Mouse (Mus musculus) midbrain, embryonic 16.5 days (tissue): Measurements from ENCODE around the gene Prrt1. TPM values are rescaled to one million over a fixed set of nuclear protein-coding genes. Genes with fewer than 3 reads are reported as not detected.
A peak's percentile ranks its signal among the peaks of the same experiment; 100 is the strongest.

Source experiments
- ATAC-seq: fragments of 200-750 bp; cut with Nextera tagmentation; 2 replicates; pipeline ENCODE4 v1.8.0; 2017; ENCODE audit warnings: moderate TSS enrichment
- H3K27ac ChIP-seq: fragments of 300-500 bp; sonication (generic); 2 replicates; pipeline ENCODE4 v1.5.1; 2014; ENCODE audit warnings: mild to moderate bottlenecking, low read length, mixed read lengths
- H3K27me3 ChIP-seq: fragments of 300-500 bp; sonication (generic); 2 replicates; pipeline ENCODE4 v1.6.1; 2014; ENCODE audit warnings: low read depth, low read length, mixed read lengths; ENCODE audit not compliant: control insufficient read depth, insufficient read depth
- H3K36me3 ChIP-seq: fragments of 300-500 bp; sonication (generic); 2 replicates; pipeline ENCODE4 v1.6.1; 2014; ENCODE audit warnings: mild to moderate bottlenecking, low read length, moderate library complexity, mixed read lengths; ENCODE audit not compliant: control insufficient read depth, insufficient read depth
- H3K4me1 ChIP-seq: fragments of 300-500 bp; sonication (generic); 2 replicates; pipeline ENCODE4 v1.6.1; 2014; ENCODE audit warnings: mild to moderate bottlenecking, low read length, mixed read lengths; ENCODE audit not compliant: control insufficient read depth, insufficient read depth
- H3K4me2 ChIP-seq: fragments of 300-500 bp; sonication (generic); 2 replicates; pipeline ENCODE4 v1.6.1; 2014; ENCODE audit warnings: mild to moderate bottlenecking, low read length, mixed read lengths
- H3K4me3 ChIP-seq: fragments of 300-500 bp; sonication (generic); 2 replicates; pipeline ENCODE4 v1.5.1; 2014; ENCODE audit warnings: low read depth, mild to moderate bottlenecking, low read length, moderate library complexity, mixed read lengths
- H3K9ac ChIP-seq: fragments of 300-500 bp; sonication (generic); 2 replicates; pipeline ENCODE4 v1.6.1; 2014; ENCODE audit warnings: low read depth, low read length, mixed read lengths
- H3K9me3 ChIP-seq: fragments of 300-500 bp; sonication (generic); replicated peaks from 2 replicates; pipeline ENCODE4 v1.6.1; 2014; ENCODE audit warnings: mild to moderate bottlenecking, low read length, mixed read lengths; ENCODE audit not compliant: control insufficient read depth, poor library complexity, severe bottlenecking
- WGBS: fragments of 180-500 bp; shearing (Covaris S2); extraction: QIAGEN DNeasy Blood & Tissue Kit; methylation state at CpG from one replicate; pipeline ENCODE4 v1.1.7; 2014; 5-methylcytosine and 5-hydroxymethylcytosine counted together
- polyA plus RNA-seq: library from polyadenylated mRNA; unstranded; fragments of >200 nt; fragmentation: Nextera tagmentation; extraction: Ambion mirVana; gene quantifications from 2 replicates; pipeline ENCODE4 v1.2.1, GENCODE M21; 2015

Gene Prrt1
- polyA plus RNA-seq, 1 experiment from 2014 or later = 11.5 TPM

DNA sequence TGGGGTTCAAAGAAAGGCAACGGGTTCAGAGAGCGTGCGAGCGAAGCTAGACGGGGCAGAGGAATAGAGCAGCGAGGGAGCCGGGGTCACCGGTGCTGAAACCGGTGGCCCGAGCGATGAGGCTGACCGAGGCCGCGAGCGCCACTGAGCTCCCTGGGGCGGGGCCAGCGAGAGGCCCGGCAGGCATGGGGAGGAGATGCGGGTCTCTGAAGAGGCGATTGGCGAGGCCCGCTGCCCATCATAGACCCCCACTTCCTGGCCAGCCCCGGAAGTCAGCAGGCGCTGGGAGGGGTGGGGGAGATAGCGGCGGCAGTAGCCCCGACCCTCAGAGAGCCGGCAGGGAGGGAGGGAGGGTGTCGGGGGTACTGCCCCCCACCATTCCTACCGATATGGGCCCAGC, 23.7 kb upstream of the Prrt1 start:
- ATAC-seq = peak; percentile 41
- peak overlapping the region; percentile 79 for H3K27ac ChIP-seq
- under 1% methylated on average over 30 of the region's 30 CpGs for WGBS
- no peaks in the 10 kb centered on the region for H3K27me3 ChIP-seq
- H3K4me2 ChIP-seq = peak overlapping the region; percentile 94
- peak overlapping the region; percentile 88 for H3K4me3 ChIP-seq
- peak overlapping the region; percentile 98 for H3K9ac ChIP-seq
- peaks cover 41% of the 10 kb centered on the region for H3K4me1 ChIP-seq
- H3K36me3 ChIP-seq = peaks cover 7% of the 10 kb centered on the region
- no peaks in the 10 kb centered on the region for H3K9me3 ChIP-seq

DNA sequence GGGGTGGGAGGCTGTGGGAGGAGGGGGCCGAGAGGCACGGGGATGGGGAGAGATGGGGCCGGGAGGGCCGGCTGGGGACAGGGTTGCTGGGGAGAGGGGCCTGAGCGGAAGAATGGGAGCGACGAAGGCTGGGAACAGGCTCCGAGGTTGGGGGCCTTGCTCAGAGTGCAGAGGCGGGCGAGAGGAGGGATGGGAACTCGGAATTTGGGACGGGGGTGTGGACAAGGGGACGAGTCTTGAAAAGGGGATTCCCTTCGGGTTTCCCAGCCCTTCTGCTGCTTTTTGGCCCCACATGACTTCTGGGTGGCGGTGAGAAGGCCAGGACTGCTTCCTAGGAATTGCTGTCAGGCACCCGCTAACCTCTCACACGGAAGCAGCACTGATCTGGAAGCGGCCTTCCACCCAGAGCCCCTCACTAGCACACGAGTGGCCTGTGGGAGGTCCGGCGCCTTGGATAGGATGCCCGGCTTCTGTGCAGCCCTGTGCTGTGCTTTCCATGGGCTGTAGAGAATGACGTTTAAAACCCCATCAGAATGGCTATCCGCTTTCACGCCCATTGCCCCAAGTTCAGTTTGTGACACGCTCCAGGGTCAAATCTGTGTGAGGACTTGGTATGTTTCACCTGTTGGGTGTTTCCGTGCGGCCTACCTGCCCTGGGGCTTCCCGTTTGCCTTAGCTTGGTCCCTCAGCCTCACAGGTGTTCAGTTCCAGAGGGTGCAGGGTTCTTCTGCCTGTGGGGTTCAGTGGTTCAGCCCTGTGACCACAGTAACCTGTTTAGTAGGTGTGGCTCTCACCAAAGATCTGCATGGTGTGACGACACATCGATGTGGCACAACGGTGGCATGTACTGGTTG, 22.9 kb upstream of the Prrt1 start:
- Histone ChIP-seq H3K9me3 (no peaks in the 10 kb centered on the region), H3K4me3 (peak overlapping the region; percentile 88), H3K4me2 (peak overlapping the region; percentile 94), H3K27ac (peak overlapping the region; percentile 79), H3K4me1 (peaks cover 41% of the 10 kb centered on the region), H3K36me3 (peaks cover 5% of the 10 kb centered on the region), H3K27me3 (no peaks in the 10 kb centered on the region), H3K9ac (peak overlapping the region; percentile 98)
- ATAC-seq = no peak
- 19% methylated on average over 30 of the region's 32 CpGs for WGBS

DNA sequence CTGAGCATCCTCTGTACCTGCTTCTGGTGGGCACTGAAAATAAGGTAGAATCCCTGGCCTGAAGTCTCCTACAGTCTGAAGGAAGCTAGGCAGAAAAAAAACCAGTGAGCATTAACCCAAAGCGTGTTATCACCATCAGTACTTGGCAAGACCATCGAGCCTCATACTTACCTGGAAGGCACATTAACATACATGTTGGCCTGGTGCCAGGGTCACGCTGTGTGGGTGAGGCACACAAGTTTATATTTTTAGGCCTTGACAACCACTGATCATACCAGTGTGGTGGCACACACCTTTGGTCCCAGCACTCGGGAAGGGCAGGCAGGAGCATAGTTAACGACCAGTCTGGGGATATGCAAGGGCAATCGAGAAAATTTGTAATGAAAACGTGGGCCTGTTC, 21.3 kb upstream of the Prrt1 start:
- Histone ChIP-seq H3K27ac (no peak overlapping the region), H3K4me1 (peaks cover 34% of the 10 kb centered on the region), H3K9ac (no peak overlapping the region), H3K36me3 (peaks cover 18% of the 10 kb centered on the region), H3K4me2 (no peak overlapping the region), H3K4me3 (no peak overlapping the region), H3K9me3 (no peaks in the 10 kb centered on the region), H3K27me3 (no peaks in the 10 kb centered on the region)
- 90% methylated on average over 7 of the region's 7 CpGs for WGBS
- ATAC-seq = no peak

DNA sequence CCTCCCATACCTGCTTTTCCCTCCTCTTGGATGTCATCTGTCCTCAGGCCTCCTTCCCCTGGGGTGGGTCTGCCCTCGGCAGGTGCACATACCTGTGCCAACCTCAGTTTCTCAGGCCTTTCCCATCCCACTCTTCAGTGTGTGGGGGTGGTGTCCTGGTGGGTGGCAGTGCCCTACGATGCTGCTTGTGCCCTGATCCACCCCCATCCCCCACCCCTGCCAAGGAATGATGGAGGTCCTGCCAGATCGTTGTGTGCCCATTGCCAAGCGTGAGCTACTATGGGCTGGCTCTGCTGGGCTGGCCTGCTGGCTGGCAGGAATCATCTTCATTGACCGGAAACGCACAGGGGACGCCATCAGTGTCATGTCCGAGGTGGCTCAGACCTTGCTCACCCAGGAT, 18.3 kb upstream of the Prrt1 start:
- no peak overlapping the region for H3K27ac ChIP-seq
- H3K9ac ChIP-seq = no peak overlapping the region
- no peaks in the 10 kb centered on the region for H3K9me3 ChIP-seq
- H3K36me3 ChIP-seq = peaks cover 21% of the 10 kb centered on the region
- no peak overlapping the region for H3K4me3 ChIP-seq
- WGBS = 95% methylated on average over 8 of the region's 8 CpGs
- no peaks in the 10 kb centered on the region for H3K27me3 ChIP-seq
- H3K4me1 ChIP-seq = peaks cover 26% of the 10 kb centered on the region
- ATAC-seq = no peak
- H3K4me2 ChIP-seq = no peak overlapping the region

DNA sequence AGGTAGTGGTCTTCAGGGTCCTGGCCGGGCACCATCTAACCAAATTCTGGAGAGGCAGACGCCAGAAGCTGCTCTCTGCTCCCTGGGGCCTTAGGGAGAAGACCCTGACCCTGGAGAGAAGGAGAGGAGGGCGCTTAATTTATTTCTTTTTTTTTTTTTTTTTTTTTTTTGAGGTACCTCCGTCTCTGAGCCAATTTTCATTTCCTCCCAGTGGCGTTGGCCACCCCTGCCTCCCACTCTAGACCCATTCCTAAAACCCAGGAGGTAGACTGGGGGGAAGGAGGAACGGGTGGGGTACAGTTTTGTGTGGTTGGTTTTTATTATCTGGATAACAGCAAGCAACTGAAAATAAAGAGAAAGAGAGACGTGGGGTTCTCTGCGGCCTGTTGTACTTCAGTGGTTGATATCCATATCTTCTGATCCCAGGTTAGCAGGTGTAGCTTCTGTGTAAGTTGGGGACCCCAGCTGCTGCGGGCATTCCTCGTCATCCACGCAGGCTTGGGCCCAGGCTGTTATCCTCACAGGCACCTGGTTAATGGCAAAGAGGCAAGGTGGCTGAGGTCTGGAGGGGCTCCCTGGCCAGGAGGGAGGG, 16.2 kb upstream of the Prrt1 start:
- ATAC-seq = no peak
- H3K4me3 ChIP-seq = no peak overlapping the region
- no peaks in the 10 kb centered on the region for H3K27me3 ChIP-seq
- H3K36me3 ChIP-seq = peaks cover 23% of the 10 kb centered on the region
- peaks cover 10% of the 10 kb centered on the region for H3K4me1 ChIP-seq
- H3K4me2 ChIP-seq = no peak overlapping the region
- 86% methylated on average over 11 of the region's 11 CpGs for WGBS
- no peak overlapping the region for H3K9ac ChIP-seq
- no peaks in the 10 kb centered on the region for H3K9me3 ChIP-seq
- no peak overlapping the region for H3K27ac ChIP-seq

DNA sequence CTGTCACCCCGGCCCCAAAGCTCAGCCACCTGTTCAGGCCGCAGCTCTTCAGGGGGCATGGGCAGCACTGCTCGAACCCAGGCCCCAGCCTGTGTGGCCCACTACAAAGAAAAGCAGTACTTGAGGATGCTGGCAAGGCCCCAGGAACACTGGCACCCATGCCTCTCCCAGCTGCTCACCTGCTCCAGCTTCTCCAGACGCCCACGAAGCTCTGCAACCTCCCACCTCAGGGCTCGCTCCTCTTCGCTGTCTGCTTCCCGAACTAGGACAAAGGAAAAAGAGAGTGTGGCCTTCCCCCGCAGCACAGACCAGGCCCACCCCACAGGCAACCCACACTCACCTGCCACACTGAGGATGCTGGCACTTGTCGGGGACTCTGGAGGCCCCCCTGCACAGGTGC, 15.5 kb upstream of the Prrt1 start:
- peaks cover 23% of the 10 kb centered on the region for H3K36me3 ChIP-seq
- 88% methylated on average over 10 of the region's 10 CpGs for WGBS
- H3K4me1 ChIP-seq = peaks cover 4% of the 10 kb centered on the region; the same call in 1 of the 2 replicates
- H3K27ac ChIP-seq = no peak overlapping the region
- H3K4me3 ChIP-seq = no peak overlapping the region
- no peaks in the 10 kb centered on the region for H3K9me3 ChIP-seq
- no peak overlapping the region for H3K4me2 ChIP-seq
- no peaks in the 10 kb centered on the region for H3K27me3 ChIP-seq
- no peak for ATAC-seq
- H3K9ac ChIP-seq = no peak overlapping the region

DNA sequence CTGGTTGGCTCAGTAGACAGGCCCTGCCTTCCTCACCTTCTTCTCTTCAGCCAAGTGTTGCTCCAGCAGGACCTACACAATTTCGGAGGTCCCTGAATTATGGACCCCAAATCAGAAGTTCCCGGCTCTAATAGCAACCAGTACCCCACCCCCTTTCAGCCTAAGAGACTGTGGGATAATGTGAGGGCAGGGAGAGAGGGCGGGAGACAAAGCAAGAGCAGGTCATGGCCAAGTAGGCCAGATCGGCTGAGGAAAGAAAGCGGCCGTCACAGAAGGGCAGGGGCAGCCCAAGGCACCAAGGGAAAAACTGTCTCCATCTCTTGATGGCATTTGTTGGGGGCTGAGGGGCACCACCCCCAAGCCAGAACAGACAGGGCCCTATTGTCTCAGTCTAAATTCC, 13.5 kb upstream of the Prrt1 start, which contains the start of gene Egfl8:
Gene Egfl8 (minus strand): TSS at position 101 of the 400 bp plus-strand sequence.
- H3K4me1 ChIP-seq = no peaks in the 10 kb centered on the region
- H3K9ac ChIP-seq = no peak within 1 kb of the TSS
- H3K27ac ChIP-seq = no peak within 1 kb of the TSS
- peaks cover 26% of the 10 kb centered on the region for H3K36me3 ChIP-seq
- H3K27me3 ChIP-seq = no peaks in the 10 kb centered on the region
- ATAC-seq = no peak
- no peak within 1 kb of the TSS for H3K4me3 ChIP-seq
- no peaks in the 10 kb centered on the region for H3K9me3 ChIP-seq
- H3K4me2 ChIP-seq = no peak within 1 kb of the TSS
- 58% methylated on average over 6 of the region's 6 CpGs for WGBS

DNA sequence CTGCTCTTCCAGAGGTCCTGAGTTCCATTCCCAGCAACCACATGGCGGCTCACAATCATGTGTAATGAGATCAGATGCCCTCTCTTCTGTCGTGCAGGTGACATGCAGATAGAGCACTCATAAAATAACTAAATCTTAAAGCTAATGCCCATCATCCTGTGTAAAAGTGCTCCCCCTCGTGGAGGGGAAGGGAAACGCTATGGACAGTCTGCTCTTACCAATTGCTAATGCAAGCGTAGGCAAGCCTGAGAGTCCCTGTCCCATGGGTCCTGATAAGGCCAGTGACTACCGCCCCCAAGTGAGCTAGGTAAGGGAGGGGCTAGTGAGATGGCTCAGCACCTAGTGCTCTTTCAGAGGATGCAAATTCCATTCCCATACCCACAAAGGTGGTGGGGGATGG, 10.3 kb upstream of the Prrt1 start:
- 16% methylated on average over 6 of the region's 6 CpGs for WGBS
- no peak for ATAC-seq
- H3K27ac ChIP-seq = no peak overlapping the region
- no peaks in the 10 kb centered on the region for H3K4me1 ChIP-seq
- peaks cover 9% of the 10 kb centered on the region for H3K36me3 ChIP-seq
- no peak overlapping the region for H3K9ac ChIP-seq
- no peak overlapping the region for H3K4me2 ChIP-seq
- no peak overlapping the region for H3K4me3 ChIP-seq
- H3K27me3 ChIP-seq = no peaks in the 10 kb centered on the region
- H3K9me3 ChIP-seq = no peaks in the 10 kb centered on the region

DNA sequence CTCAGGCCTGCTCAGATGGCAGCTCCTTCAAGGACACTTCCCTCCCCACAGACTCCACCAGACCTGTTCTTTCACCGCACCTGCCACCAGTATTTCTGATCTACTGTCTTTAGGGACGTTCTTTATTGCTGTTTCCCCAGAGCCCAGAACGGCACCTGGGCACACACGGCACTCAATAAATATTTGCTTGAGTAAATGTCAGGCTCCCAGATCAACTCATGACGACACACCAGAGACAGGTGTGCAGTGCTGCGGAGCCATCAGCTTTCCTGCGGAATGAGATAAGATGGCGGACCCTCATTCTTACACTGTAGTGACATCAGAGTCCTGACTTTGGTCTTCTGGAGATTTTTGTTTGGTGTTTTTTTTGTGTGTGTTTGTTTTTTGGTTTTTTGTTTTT, 8.3 kb upstream of the Prrt1 start:
- H3K4me1 ChIP-seq = peaks cover 4% of the 10 kb centered on the region
- H3K9ac ChIP-seq = no peak overlapping the region
- WGBS = 92% methylated on average over 8 of the region's 8 CpGs
- H3K27ac ChIP-seq = no peak overlapping the region
- no peak overlapping the region for H3K4me2 ChIP-seq
- H3K36me3 ChIP-seq = peaks cover 9% of the 10 kb centered on the region; the same call in 1 of the 2 replicates
- no peak overlapping the region for H3K4me3 ChIP-seq
- no peaks in the 10 kb centered on the region for H3K9me3 ChIP-seq
- no peak for ATAC-seq
- no peaks in the 10 kb centered on the region for H3K27me3 ChIP-seq
